Mouse (Mus musculus) ES-E14 (cell line): Measurements from ENCODE around the gene Chst15.

Experiments
- CHD2 ChIP-seq: IDR thresholded peaks from 2 replicates; pipeline ENCODE4 v1.6.1; 2014; ENCODE audit warnings: mild to moderate bottlenecking, low read depth, low read length, inconsistent platforms
- HCFC1 ChIP-seq: IDR thresholded peaks from 2 replicates; pipeline ENCODE4 v1.6.1; 2012; ENCODE audit warnings: low read length, inconsistent platforms, borderline replicate concordance; ENCODE audit not compliant: insufficient read depth
- MAFK ChIP-seq: IDR thresholded peaks from 2 replicates; pipeline ENCODE4 v1.6.1; 2014; ENCODE audit warnings: mild to moderate bottlenecking, low read depth, low read length, inconsistent platforms; ENCODE audit not compliant: insufficient read depth
- ZNF384 ChIP-seq: IDR thresholded peaks from 2 replicates; pipeline ENCODE4 v1.6.1; 2012; ENCODE audit warnings: low read depth, low read length, inconsistent platforms

- TF ChIP-seq HCFC1 (no peak), ZNF384 (no peak), CHD2 (no peak), MAFK (no peak)
These were observed 47.5 kb upstream of the Chst15 start for GRCm38 (mm10) chr7:132364506-132364905.
